8 mouse cellular contexts compared by ENCODE assay signal in the genomic region with DNA sequence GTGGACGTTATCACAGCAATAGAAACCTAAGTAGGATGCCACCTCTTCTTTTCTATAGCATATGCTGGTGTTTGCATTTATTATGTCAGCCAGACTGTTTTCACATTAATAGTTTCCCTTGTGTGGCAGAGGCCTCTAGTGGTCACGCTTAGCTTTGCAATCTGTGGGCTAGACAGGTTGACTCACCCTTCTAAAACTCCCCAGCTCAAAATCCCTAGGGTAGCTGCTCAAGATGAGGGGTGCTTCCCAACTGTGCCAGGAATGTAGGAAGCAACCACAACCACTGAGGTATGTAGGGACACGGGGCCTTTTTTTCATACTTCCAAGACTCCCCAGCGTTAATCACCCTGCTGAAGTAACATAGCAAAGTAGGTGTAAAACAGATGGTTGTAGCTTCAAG.
DNase-seq lines count a peak whose midpoint lies in the region; ATAC-seq and TF ChIP-seq lines count a peak whose summit lies in the region.

No protein-coding gene starts in this region.

- TF ChIP-seq EP300 in lung, postnatal 0 days (IDR thresholded peaks at IDR 0.05), result no peak
- no peak for TF ChIP-seq EP300 in stomach, postnatal 0 days (optimal IDR thresholded peaks at IDR 0.05)

- no peaks in the 10 kb centered on the region for H3K36me3 ChIP-seq in hindbrain, embryonic 10.5 days
- H3K36me3 ChIP-seq in hindbrain, embryonic 12.5 days, result no peaks in the 10 kb centered on the region
- no peaks in the 10 kb centered on the region for H3K36me3 ChIP-seq in ES-E14 (ENCODE audit: control insufficient read depth, insufficient read depth, low read length, poor library complexity, severe bottlenecking)
- no peaks in the 10 kb centered on the region for H3K36me3 ChIP-seq in forebrain, embryonic 16.5 days (ENCODE audit: control insufficient read depth, insufficient read depth)
- no peaks in the 10 kb centered on the region for H3K36me3 ChIP-seq in lung, postnatal 0 days (ENCODE audit: insufficient read depth, low read length)
- H3K36me3 ChIP-seq in stomach, postnatal 0 days (ENCODE audit: control insufficient read depth, insufficient read depth, low read length), result no peaks in the 10 kb centered on the region

- H3K27me3 ChIP-seq in hindbrain, embryonic 10.5 days (ENCODE audit: insufficient read depth, poor library complexity, severe bottlenecking), result no peaks in the 10 kb centered on the region
- no peaks in the 10 kb centered on the region for H3K27me3 ChIP-seq in hindbrain, embryonic 12.5 days
- no peaks in the 10 kb centered on the region for H3K27me3 ChIP-seq in forebrain, embryonic 16.5 days (replicated peaks; ENCODE audit: control insufficient read depth, insufficient read depth, low read length)
- no peaks in the 10 kb centered on the region for H3K27me3 ChIP-seq in lung, postnatal 0 days (replicated peaks; ENCODE audit: insufficient read depth, low read length)
- no peaks in the 10 kb centered on the region for H3K27me3 ChIP-seq in stomach, postnatal 0 days (ENCODE audit: control insufficient read depth, insufficient read depth, low read length)

- no peak overlapping the region for H3K4me2 ChIP-seq in hindbrain, embryonic 12.5 days (replicated peaks)
- no peak overlapping the region for H3K4me2 ChIP-seq in forebrain, embryonic 16.5 days (ENCODE audit: low read length)
- no peak overlapping the region for H3K4me2 ChIP-seq in lung, postnatal 0 days (replicated peaks; ENCODE audit: low read depth, low read length)
- H3K4me2 ChIP-seq in stomach, postnatal 0 days (replicated peaks; ENCODE audit: low read depth), result no peak overlapping the region

- in situ Hi-C loops in ES-E14 (cut with MboI; ENCODE audit: low sequenced_read_pairs in 2 of 2, unreplicated experiment in 2 of 2), result no loop called here

- peak; percentile 87 for TF ChIP-seq CTCF in lung, postnatal 0 days (IDR thresholded peaks at IDR 0.05)
- TF ChIP-seq CTCF in stomach, postnatal 0 days (IDR thresholded peaks at IDR 0.05; ENCODE audit: low read depth), result peak; percentile 90

- H3K27ac ChIP-seq in hindbrain, embryonic 10.5 days, result no peak overlapping the region
- H3K27ac ChIP-seq in hindbrain, embryonic 12.5 days, result no peak overlapping the region
- H3K27ac ChIP-seq in ES-E14 (ENCODE audit: insufficient read depth, low read depth, low read length, poor library complexity, severe bottlenecking), result no peak overlapping the region
- no peak overlapping the region for H3K27ac ChIP-seq in forebrain, embryonic 16.5 days (ENCODE audit: low read length)
- no peak overlapping the region for H3K27ac ChIP-seq in lung, postnatal 0 days (ENCODE audit: low read length)
- H3K27ac ChIP-seq in stomach, postnatal 0 days (replicated peaks), result no peak overlapping the region

- WGBS in hindbrain, embryonic 10.5 days, result 37% methylated on average over 4 of the region's 4 CpGs
- WGBS in hindbrain, embryonic 12.5 days, result 35% methylated on average over 4 of the region's 4 CpGs
- 26% methylated on average over 4 of the region's 4 CpGs for whole genome bisulfite sequencing in forebrain, embryonic 16.5 days
- WGBS in lung, postnatal 0 days, result 33% methylated on average over 4 of the region's 4 CpGs
- 29% methylated on average over 4 of the region's 4 CpGs for WGBS in stomach, postnatal 0 days

- no peak overlapping the region for H3K4me3 ChIP-seq in hindbrain, embryonic 10.5 days
- H3K4me3 ChIP-seq in hindbrain, embryonic 12.5 days, result no peak overlapping the region
- no peak overlapping the region for H3K4me3 ChIP-seq in ES-E14 (ENCODE audit: insufficient read depth in 1 of 2, low read depth in 1 of 2, low read length in 2 of 2, poor library complexity in 1 of 2, severe bottlenecking in 1 of 2)
- no peak overlapping the region for H3K4me3 ChIP-seq in forebrain, embryonic 16.5 days (replicated peaks; ENCODE audit: low read length)
- H3K4me3 ChIP-seq in lung, postnatal 0 days (ENCODE audit: low read depth, low read length), result no peak overlapping the region
- no peak overlapping the region for H3K4me3 ChIP-seq in stomach, postnatal 0 days (ENCODE audit: low read depth, low read length)

- no peaks in the 10 kb centered on the region for H3K4me1 ChIP-seq in hindbrain, embryonic 10.5 days (replicated peaks)
- H3K4me1 ChIP-seq in hindbrain, embryonic 12.5 days, result no peaks in the 10 kb centered on the region
- no peaks in the 10 kb centered on the region for H3K4me1 ChIP-seq in ES-E14 (ENCODE audit: control insufficient read depth in 2 of 2, insufficient read depth in 2 of 2, low read length in 2 of 2, poor library complexity in 1 of 2)
- H3K4me1 ChIP-seq in forebrain, embryonic 16.5 days (replicated peaks; ENCODE audit: control insufficient read depth, insufficient read depth, low read length), result no peaks in the 10 kb centered on the region
- H3K4me1 ChIP-seq in lung, postnatal 0 days (ENCODE audit: insufficient read depth, low read depth, low read length), result no peaks in the 10 kb centered on the region
- no peaks in the 10 kb centered on the region for H3K4me1 ChIP-seq in stomach, postnatal 0 days (replicated peaks; ENCODE audit: control insufficient read depth, insufficient read depth)

- no peak for ATAC-seq in hindbrain, embryonic 12.5 days (ENCODE audit: low FRiP score)
- ATAC-seq in forebrain, embryonic 16.5 days, result peak; percentile 49; the same call in 1 of the 2 replicates
- no peak for ATAC-seq in lung, postnatal 0 days
- no peak for ATAC-seq in stomach, postnatal 0 days (ENCODE audit: low FRiP score, low TSS enrichment)

- no peak overlapping the region for H3K9ac ChIP-seq in hindbrain, embryonic 12.5 days
- no peak overlapping the region for H3K9ac ChIP-seq in ES-E14 (ENCODE audit: insufficient read depth, low read depth, low read length, poor library complexity, severe bottlenecking)
- no peak overlapping the region for H3K9ac ChIP-seq in forebrain, embryonic 16.5 days (replicated peaks; ENCODE audit: low read depth, low read length)
- H3K9ac ChIP-seq in lung, postnatal 0 days (replicated peaks; ENCODE audit: low read depth), result no peak overlapping the region
- no peak overlapping the region for H3K9ac ChIP-seq in stomach, postnatal 0 days (ENCODE audit: low read length)

- H3K9me3 ChIP-seq in hindbrain, embryonic 10.5 days, result no peaks in the 10 kb centered on the region
- H3K9me3 ChIP-seq in hindbrain, embryonic 12.5 days (replicated peaks), result no peaks in the 10 kb centered on the region
- H3K9me3 ChIP-seq in ES-E14 (ENCODE audit: control insufficient read depth, insufficient read depth, low read depth, low read length), result no peaks in the 10 kb centered on the region
- no peaks in the 10 kb centered on the region for H3K9me3 ChIP-seq in forebrain, embryonic 16.5 days (ENCODE audit: control insufficient read depth, low read length)
- no peaks in the 10 kb centered on the region for H3K9me3 ChIP-seq in lung, postnatal 0 days (ENCODE audit: low read length)
- H3K9me3 ChIP-seq in stomach, postnatal 0 days (ENCODE audit: control insufficient read depth, low read length), result no peaks in the 10 kb centered on the region

- DNase-seq in hindbrain, embryonic 10.5 days (ENCODE audit: low spot score), result peak; percentile 48
- peak; percentile 25 for DNase-seq in ES-E14 (ENCODE audit: low read depth, low spot score)
- DNase-seq in cerebellum, adult 18-20 months, result peak; percentile 56 to 63
- peak; percentile 42 to 79 for DNase-seq in kidney, postnatal 36 days
- peak; percentile 61 for DNase-seq in lung, postnatal 0 days (ENCODE audit: low spot score)
- DNase-seq in stomach, postnatal 0 days (ENCODE audit: low spot score), result peak; percentile 59

TF ChIP-seq in ES-E14, 5 proteins besides CTCF, POLR2A, EP300 and RAD21:
- no peak for TF ChIP-seq ZNF384 (IDR thresholded peaks at IDR 0.05; ENCODE audit: low read depth, low read length)
- TF ChIP-seq ZC3H11A (IDR thresholded peaks at IDR 0.05; ENCODE audit: borderline replicate concordance, low read depth, low read length), result peak; percentile 16; the same call in 1 of the 2 replicates
